Mouse (Mus musculus): ENCODE data around the gene Kank2. TPM values are rescaled to one million over a fixed set of nuclear protein-coding genes. Genes with fewer than 3 reads are reported as not detected.
A peak's percentile ranks its signal among the peaks of the same experiment; 100 is the strongest.

The Kank2 gene
- 4.1 and 4.7 TPM in 2 replicates for polyA plus RNA-seq (2014; fragmentation: Nextera tagmentation; extraction: Ambion mirVana)

- H3K9me3 ChIP-seq (ENCODE audit: control insufficient read depth, low read length): no peaks in the 10 kb centered on the region
- DNase-seq (ENCODE audit: low spot score): peak; percentile 89
- peak within 1 kb of the TSS; percentile 74 for H3K4me2 ChIP-seq (replicated peaks; ENCODE audit: low read depth, low read length)
- peak; percentile 85 for ATAC-seq (ENCODE audit: low FRiP score)
- under 1% methylated on average over 38 of the region's 52 CpGs for WGBS
- H3K9ac ChIP-seq (ENCODE audit: low read depth, low read length): peak within 1 kb of the TSS; percentile 57
- H3K4me1 ChIP-seq (replicated peaks; ENCODE audit: control insufficient read depth, insufficient read depth, low read length): no peaks in the 10 kb centered on the region
- no peaks in the 10 kb centered on the region for H3K27me3 ChIP-seq (ENCODE audit: control insufficient read depth, insufficient read depth, low read length)
- no peaks in the 10 kb centered on the region for H3K36me3 ChIP-seq (ENCODE audit: control insufficient read depth, insufficient read depth, low read length)
- H3K4me3 ChIP-seq (ENCODE audit: low read depth, low read length): peak within 1 kb of the TSS; percentile 55
- H3K27ac ChIP-seq (ENCODE audit: low read depth, low read length): peak within 1 kb of the TSS; percentile 25; the same call in 1 of the 2 replicates
Observed at GRCm38 (mm10) chr9:21798345-21799009, at the start of gene Kank2. Gene Kank2 (minus strand): TSS chr9:21798744.

- H3K4me1 ChIP-seq (replicated peaks; ENCODE audit: control insufficient read depth, insufficient read depth, low read length): 0 out of 2 replicates have a peak, but pooled peaks cover 3% of the 10 kb centered on the region
- ATAC-seq (ENCODE audit: low FRiP score): no peak
Observed at GRCm38 (mm10) chr9:21847926-21848325, 49.4 kb upstream of the Kank2 start.

GRCm38 (mm10) chr9:21847425-21847824 lies 48.9 kb upstream of the Kank2 start:
- Histone ChIP-seq H3K4me2 (replicated peaks; ENCODE audit: low read depth, low read length) (no peak overlapping the region), H3K27ac (ENCODE audit: low read depth, low read length) (no peak overlapping the region), H3K9me3 (ENCODE audit: control insufficient read depth, low read length) (no peaks in the 10 kb centered on the region), H3K4me3 (ENCODE audit: low read depth, low read length) (no peak overlapping the region), H3K27me3 (ENCODE audit: control insufficient read depth, insufficient read depth, low read length) (no peaks in the 10 kb centered on the region), H3K36me3 (ENCODE audit: control insufficient read depth, insufficient read depth, low read length) (no peaks in the 10 kb centered on the region), H3K4me1 (replicated peaks; ENCODE audit: control insufficient read depth, insufficient read depth, low read length) (0 out of 2 replicates have a peak, but pooled peaks cover 3% of the 10 kb centered on the region), H3K9ac (ENCODE audit: low read depth, low read length) (no peak overlapping the region)
- ATAC-seq (ENCODE audit: low FRiP score): no peak
- WGBS: 40% methylated on average over 3 of the region's 3 CpGs
- DNase-seq (ENCODE audit: low spot score): no peak

More at GRCm38 (mm10) chr9:21847926-21848325, 49.4 kb upstream of the Kank2 start:
- no peak overlapping the region for H3K4me3 ChIP-seq (ENCODE audit: low read depth, low read length)
- no peak overlapping the region for H3K27ac ChIP-seq (ENCODE audit: low read depth, low read length)
- no peak for DNase-seq (ENCODE audit: low spot score)
- no peak overlapping the region for H3K4me2 ChIP-seq (replicated peaks; ENCODE audit: low read depth, low read length)
- H3K27me3 ChIP-seq (ENCODE audit: control insufficient read depth, insufficient read depth, low read length): no peaks in the 10 kb centered on the region
- H3K9me3 ChIP-seq (ENCODE audit: control insufficient read depth, low read length): no peaks in the 10 kb centered on the region
- H3K9ac ChIP-seq (ENCODE audit: low read depth, low read length): no peak overlapping the region
- WGBS: 30% methylated on average over 10 of the region's 10 CpGs
- no peaks in the 10 kb centered on the region for H3K36me3 ChIP-seq (ENCODE audit: control insufficient read depth, insufficient read depth, low read length)

- DNase-seq (ENCODE audit: low spot score): no peak
- peak overlapping the region; percentile 30; the same call in 1 of the 2 replicates for H3K27ac ChIP-seq (ENCODE audit: low read depth, low read length)
Observed at GRCm38 (mm10) chr9:21846755-21847341, 48.3 kb upstream of the Kank2 start.

DNA sequence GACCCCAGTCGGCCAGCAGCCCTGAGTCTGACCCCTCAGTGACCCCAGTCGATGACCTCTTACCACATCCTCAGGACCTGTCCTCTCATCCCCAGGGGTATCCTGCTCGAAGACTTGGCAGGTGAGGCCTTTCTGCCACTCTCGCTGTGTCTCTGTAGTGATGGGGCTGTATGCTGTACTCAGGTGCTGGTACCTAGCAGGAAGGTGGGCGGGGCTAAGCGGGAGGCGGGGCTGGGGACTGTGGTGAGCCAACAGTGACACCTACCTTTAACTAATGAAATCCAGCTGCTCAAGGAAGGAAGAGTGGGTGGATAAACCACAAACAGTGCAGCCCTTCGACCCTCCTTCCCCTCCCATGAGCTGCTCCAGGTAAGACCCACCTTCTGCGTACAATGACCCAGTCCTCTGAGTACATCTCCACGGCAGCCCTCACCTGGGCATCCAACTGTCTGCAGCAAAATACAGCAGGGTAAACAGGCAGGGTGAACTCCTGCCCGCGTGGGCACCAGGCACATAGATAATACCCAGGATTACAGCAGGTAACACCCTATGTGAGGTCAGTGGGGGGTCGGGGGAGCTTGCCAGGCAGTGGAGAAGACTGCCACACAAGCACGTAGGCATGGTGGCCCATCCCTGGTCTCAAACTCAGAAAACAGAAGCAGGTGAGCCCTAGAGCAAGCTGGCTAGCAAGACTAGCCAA lies 47.0 kb upstream of the Kank2 start:
- Histone ChIP-seq H3K4me3 (ENCODE audit: low read depth, low read length) (no peak overlapping the region), H3K36me3 (ENCODE audit: control insufficient read depth, insufficient read depth, low read length) (no peaks in the 10 kb centered on the region), H3K4me1 (replicated peaks; ENCODE audit: control insufficient read depth, insufficient read depth, low read length) (0 out of 2 replicates have a peak, but pooled peaks cover 3% of the 10 kb centered on the region), H3K4me2 (replicated peaks; ENCODE audit: low read depth, low read length) (no peak overlapping the region), H3K9ac (ENCODE audit: low read depth, low read length) (no peak overlapping the region), H3K27ac (ENCODE audit: low read depth, low read length) (no peak overlapping the region), H3K9me3 (ENCODE audit: control insufficient read depth, low read length) (no peaks in the 10 kb centered on the region), H3K27me3 (ENCODE audit: control insufficient read depth, insufficient read depth, low read length) (no peaks in the 10 kb centered on the region)
- 51% methylated on average over 14 of the region's 14 CpGs for WGBS
- ATAC-seq (ENCODE audit: low FRiP score): no peak; the same call in 1 of the 2 replicates
- no peak for DNase-seq (ENCODE audit: low spot score)

More at GRCm38 (mm10) chr9:21846755-21847341, 48.3 kb upstream of the Kank2 start:
- Histone ChIP-seq H3K36me3 (ENCODE audit: control insufficient read depth, insufficient read depth, low read length) (no peaks in the 10 kb centered on the region), H3K4me1 (replicated peaks; ENCODE audit: control insufficient read depth, insufficient read depth, low read length) (0 out of 2 replicates have a peak, but pooled peaks cover 3% of the 10 kb centered on the region), H3K27me3 (ENCODE audit: control insufficient read depth, insufficient read depth, low read length) (no peaks in the 10 kb centered on the region), H3K9me3 (ENCODE audit: control insufficient read depth, low read length) (no peaks in the 10 kb centered on the region), H3K9ac (ENCODE audit: low read depth, low read length) (no peak overlapping the region), H3K4me3 (ENCODE audit: low read depth, low read length) (no peak overlapping the region), H3K4me2 (replicated peaks; ENCODE audit: low read depth, low read length) (peak overlapping the region; percentile 26; the same call in 1 of the 2 replicates)
- ATAC-seq (ENCODE audit: low FRiP score): no peak
- WGBS: 10% methylated on average over 11 of the region's 11 CpGs

DNA sequence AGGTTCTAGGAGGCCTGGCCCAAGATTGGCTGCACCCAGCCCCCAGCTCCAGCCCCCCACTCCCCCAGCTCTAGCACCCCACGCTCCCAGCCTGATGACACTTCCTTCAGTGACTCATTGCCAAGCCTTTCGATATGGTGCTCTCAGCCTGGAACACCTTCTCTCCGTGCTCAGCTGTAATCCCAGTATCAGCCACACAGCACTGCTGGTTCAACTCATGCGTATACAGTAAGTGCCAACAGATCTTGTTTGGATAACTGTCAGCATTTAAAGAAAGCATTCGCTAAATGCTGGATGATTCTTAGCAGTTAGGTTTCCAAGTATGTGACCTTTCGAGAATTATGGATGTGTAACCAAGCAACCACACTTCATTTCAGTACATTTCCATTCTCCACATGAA lies 44.5 kb upstream of the Kank2 start:
- H3K9ac ChIP-seq (ENCODE audit: low read depth, low read length): no peak overlapping the region

GRCm38 (mm10) chr9:21842391-21842790 lies 43.8 kb upstream of the Kank2 start:
- 0 out of 2 replicates have a peak, but pooled peaks cover 3% of the 10 kb centered on the region for H3K4me1 ChIP-seq (replicated peaks; ENCODE audit: control insufficient read depth, insufficient read depth, low read length)
- H3K27ac ChIP-seq (ENCODE audit: low read depth, low read length): no peak overlapping the region
- no peak for DNase-seq (ENCODE audit: low spot score)
- 65% methylated on average over 5 of the region's 5 CpGs for WGBS
- no peaks in the 10 kb centered on the region for H3K36me3 ChIP-seq (ENCODE audit: control insufficient read depth, insufficient read depth, low read length)
- H3K4me3 ChIP-seq (ENCODE audit: low read depth, low read length): no peak overlapping the region
- no peak for ATAC-seq (ENCODE audit: low FRiP score)
- no peaks in the 10 kb centered on the region for H3K9me3 ChIP-seq (ENCODE audit: control insufficient read depth, low read length)
- H3K9ac ChIP-seq (ENCODE audit: low read depth, low read length): no peak overlapping the region
- no peak overlapping the region for H3K4me2 ChIP-seq (replicated peaks; ENCODE audit: low read depth, low read length)
- H3K27me3 ChIP-seq (ENCODE audit: control insufficient read depth, insufficient read depth, low read length): no peaks in the 10 kb centered on the region

More for the DNA sequence above, 44.5 kb upstream of the Kank2 start:
- DNase-seq (ENCODE audit: low spot score) (no peak), ATAC-seq (ENCODE audit: low FRiP score) (no peak)
- WGBS: 86% methylated on average over 6 of the region's 6 CpGs
- no peaks in the 10 kb centered on the region for H3K27me3 ChIP-seq (ENCODE audit: control insufficient read depth, insufficient read depth, low read length)
- no peak overlapping the region for H3K4me2 ChIP-seq (replicated peaks; ENCODE audit: low read depth, low read length)
- H3K4me1 ChIP-seq (replicated peaks; ENCODE audit: control insufficient read depth, insufficient read depth, low read length): 0 out of 2 replicates have a peak, but pooled peaks cover 3% of the 10 kb centered on the region
- H3K27ac ChIP-seq (ENCODE audit: low read depth, low read length): no peak overlapping the region
- no peak overlapping the region for H3K4me3 ChIP-seq (ENCODE audit: low read depth, low read length)
- no peaks in the 10 kb centered on the region for H3K9me3 ChIP-seq (ENCODE audit: control insufficient read depth, low read length)
- no peaks in the 10 kb centered on the region for H3K36me3 ChIP-seq (ENCODE audit: control insufficient read depth, insufficient read depth, low read length)

DNA sequence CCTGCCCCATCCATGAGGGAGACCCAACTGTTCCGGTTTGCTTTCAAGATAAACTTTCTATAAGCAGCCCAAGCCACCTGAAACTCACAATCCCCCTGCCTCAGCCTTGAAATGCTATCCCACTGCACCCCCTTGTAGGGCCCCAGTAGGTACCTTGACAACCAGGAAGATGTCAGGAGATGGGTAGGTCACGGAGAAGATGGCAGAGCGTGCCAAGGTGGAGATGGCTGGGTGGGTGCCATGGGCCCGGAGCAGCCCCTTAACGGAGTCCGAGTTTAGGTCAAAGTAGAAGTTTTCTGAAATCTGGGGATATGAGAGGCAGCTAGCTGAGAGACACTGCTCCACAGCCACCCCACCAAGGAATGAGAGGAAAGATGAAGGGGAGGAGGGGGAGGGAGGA lies 42.8 kb upstream of the Kank2 start:
- 96% methylated on average over 6 of the region's 6 CpGs for WGBS
- no peaks in the 10 kb centered on the region for H3K4me1 ChIP-seq (replicated peaks; ENCODE audit: control insufficient read depth, insufficient read depth, low read length)
- H3K9ac ChIP-seq (ENCODE audit: low read depth, low read length): no peak overlapping the region
- DNase-seq (ENCODE audit: low spot score): no peak
- no peaks in the 10 kb centered on the region for H3K27me3 ChIP-seq (ENCODE audit: control insufficient read depth, insufficient read depth, low read length)
- no peak overlapping the region for H3K27ac ChIP-seq (ENCODE audit: low read depth, low read length)
- no peak overlapping the region for H3K4me3 ChIP-seq (ENCODE audit: low read depth, low read length)
- ATAC-seq (ENCODE audit: low FRiP score): no peak
- H3K9me3 ChIP-seq (ENCODE audit: control insufficient read depth, low read length): no peaks in the 10 kb centered on the region
- H3K4me2 ChIP-seq (replicated peaks; ENCODE audit: low read depth, low read length): no peak overlapping the region
- no peaks in the 10 kb centered on the region for H3K36me3 ChIP-seq (ENCODE audit: control insufficient read depth, insufficient read depth, low read length)
